Mouse (Mus musculus): ENCODE measurements around the gene Gm10118. TPM values are rescaled to one million over a fixed set of nuclear protein-coding genes. Genes with fewer than 3 reads are reported as not detected.

The Gm10118 gene
- polyA plus RNA-seq, 1 experiment: not detected

GRCm38 (mm10) chr10:63945534-63945933 lies 18.3 kb upstream of the Gm10118 start:
- TF ChIP-seq MYOD1 (IDR thresholded peaks at IDR 0.05; ENCODE audit: control insufficient read depth, insufficient read length, low read depth): no peak
- TF ChIP-seq CTCF (IDR thresholded peaks at IDR 0.05; ENCODE audit: control insufficient read depth, insufficient read depth, insufficient read length): no peak
- no peak for TF ChIP-seq USF1 (IDR thresholded peaks at IDR 0.05; ENCODE audit: low read depth)
- no peak for TF ChIP-seq FOSL1 (IDR thresholded peaks at IDR 0.05; ENCODE audit: insufficient read depth, low read length, poor library complexity, severe bottlenecking)
- TF ChIP-seq CEBPB (IDR thresholded peaks at IDR 0.05; ENCODE audit: low read depth): no peak
- TF ChIP-seq MAX (IDR thresholded peaks at IDR 0.05): no peak
- no peak for TF ChIP-seq MYOG (IDR thresholded peaks at IDR 0.05; ENCODE audit: control insufficient read depth, extremely low read depth, insufficient read length)

GRCm38 (mm10) chr10:63933946-63934345 lies 6.7 kb upstream of the Gm10118 start:
- Histone ChIP-seq H3K36me3 (ENCODE audit: control insufficient read depth, insufficient read depth) (no peaks in the 10 kb centered on the region), H3K79me3 (ENCODE audit: low read depth) (no peaks in the 10 kb centered on the region), H3K27me3 (ENCODE audit: control insufficient read depth, insufficient read depth, insufficient read length) (no peaks in the 10 kb centered on the region), H3K79me2 (ENCODE audit: control insufficient read depth, insufficient read depth) (no peaks in the 10 kb centered on the region), H3K4me3 (ENCODE audit: insufficient read depth, poor library complexity, severe bottlenecking) (no peak overlapping the region), H3ac (ENCODE audit: control insufficient read depth, insufficient read length, low read depth) (no peak overlapping the region)
- TF ChIP-seq USF1 (IDR thresholded peaks at IDR 0.05; ENCODE audit: low read depth) (no peak), MYOG (IDR thresholded peaks at IDR 0.05; ENCODE audit: control insufficient read depth, extremely low read depth, insufficient read length) (no peak), MAX (IDR thresholded peaks at IDR 0.05) (no peak), CTCF (IDR thresholded peaks at IDR 0.05; ENCODE audit: control insufficient read depth, insufficient read depth, insufficient read length) (no peak), FOSL1 (IDR thresholded peaks at IDR 0.05; ENCODE audit: insufficient read depth, low read length, poor library complexity, severe bottlenecking) (no peak), CEBPB (IDR thresholded peaks at IDR 0.05; ENCODE audit: low read depth) (no peak), MYOD1 (IDR thresholded peaks at IDR 0.05; ENCODE audit: control insufficient read depth, insufficient read length, low read depth) (no peak)

More at GRCm38 (mm10) chr10:63945534-63945933, 18.3 kb upstream of the Gm10118 start:
- H3K79me2 ChIP-seq (ENCODE audit: control insufficient read depth, insufficient read depth): no peaks in the 10 kb centered on the region
- no peaks in the 10 kb centered on the region for H3K36me3 ChIP-seq (ENCODE audit: control insufficient read depth, insufficient read depth)
- H3K79me3 ChIP-seq (ENCODE audit: low read depth): no peaks in the 10 kb centered on the region
- H3K27me3 ChIP-seq (ENCODE audit: control insufficient read depth, insufficient read depth, insufficient read length): no peaks in the 10 kb centered on the region
- H3ac ChIP-seq (ENCODE audit: control insufficient read depth, insufficient read length, low read depth): no peak overlapping the region
- H3K4me3 ChIP-seq (ENCODE audit: insufficient read depth, poor library complexity, severe bottlenecking): no peak overlapping the region

GRCm38 (mm10) chr10:63908878-63909277 lies 18.4 kb downstream of the Gm10118 start:
- no peaks in the 10 kb centered on the region for H3K27me3 ChIP-seq (ENCODE audit: control insufficient read depth, insufficient read depth, insufficient read length)
- no peaks in the 10 kb centered on the region for H3K79me2 ChIP-seq (ENCODE audit: control insufficient read depth, insufficient read depth)
- no peak overlapping the region for H3ac ChIP-seq (ENCODE audit: control insufficient read depth, insufficient read length, low read depth)
- TF ChIP-seq USF1 (IDR thresholded peaks at IDR 0.05; ENCODE audit: low read depth) (no peak), MYOD1 (IDR thresholded peaks at IDR 0.05; ENCODE audit: control insufficient read depth, insufficient read length, low read depth) (no peak), CTCF (IDR thresholded peaks at IDR 0.05; ENCODE audit: control insufficient read depth, insufficient read depth, insufficient read length) (no peak), CEBPB (IDR thresholded peaks at IDR 0.05; ENCODE audit: low read depth) (no peak), MYOG (IDR thresholded peaks at IDR 0.05; ENCODE audit: control insufficient read depth, extremely low read depth, insufficient read length) (no peak), MAX (IDR thresholded peaks at IDR 0.05) (no peak), FOSL1 (IDR thresholded peaks at IDR 0.05; ENCODE audit: insufficient read depth, low read length, poor library complexity, severe bottlenecking) (no peak)
- H3K4me3 ChIP-seq (ENCODE audit: insufficient read depth, poor library complexity, severe bottlenecking): no peak overlapping the region
- H3K79me3 ChIP-seq (ENCODE audit: low read depth): no peaks in the 10 kb centered on the region
- H3K36me3 ChIP-seq (ENCODE audit: control insufficient read depth, insufficient read depth): no peaks in the 10 kb centered on the region

GRCm38 (mm10) chr10:63899891-63900290 lies 27.3 kb downstream of the Gm10118 start:
- H3K36me3 ChIP-seq (ENCODE audit: control insufficient read depth, insufficient read depth): no peaks in the 10 kb centered on the region
- no peak for TF ChIP-seq MYOD1 (IDR thresholded peaks at IDR 0.05; ENCODE audit: control insufficient read depth, insufficient read length, low read depth)
- no peak for TF ChIP-seq MAX (IDR thresholded peaks at IDR 0.05)
- TF ChIP-seq CTCF (IDR thresholded peaks at IDR 0.05; ENCODE audit: control insufficient read depth, insufficient read depth, insufficient read length): no peak
- no peak for TF ChIP-seq USF1 (IDR thresholded peaks at IDR 0.05; ENCODE audit: low read depth)
- no peak for TF ChIP-seq FOSL1 (IDR thresholded peaks at IDR 0.05; ENCODE audit: insufficient read depth, low read length, poor library complexity, severe bottlenecking)
- TF ChIP-seq CEBPB (IDR thresholded peaks at IDR 0.05; ENCODE audit: low read depth): no peak
- TF ChIP-seq MYOG (IDR thresholded peaks at IDR 0.05; ENCODE audit: control insufficient read depth, extremely low read depth, insufficient read length): no peak
- H3K4me3 ChIP-seq (ENCODE audit: insufficient read depth, poor library complexity, severe bottlenecking): no peak overlapping the region
- H3K79me3 ChIP-seq (ENCODE audit: low read depth): no peaks in the 10 kb centered on the region
- H3K27me3 ChIP-seq (ENCODE audit: control insufficient read depth, insufficient read depth, insufficient read length): no peaks in the 10 kb centered on the region
- no peaks in the 10 kb centered on the region for H3K79me2 ChIP-seq (ENCODE audit: control insufficient read depth, insufficient read depth)
- H3ac ChIP-seq (ENCODE audit: control insufficient read depth, insufficient read length, low read depth): no peak overlapping the region

- no peaks in the 10 kb centered on the region for H3K79me2 ChIP-seq (ENCODE audit: control insufficient read depth, insufficient read depth)
- H3K79me3 ChIP-seq (ENCODE audit: low read depth): no peaks in the 10 kb centered on the region
- H3ac ChIP-seq (ENCODE audit: control insufficient read depth, insufficient read length, low read depth): no peak overlapping the region
- no peaks in the 10 kb centered on the region for H3K27me3 ChIP-seq (ENCODE audit: control insufficient read depth, insufficient read depth, insufficient read length)
- TF ChIP-seq MYOD1 (IDR thresholded peaks at IDR 0.05; ENCODE audit: control insufficient read depth, insufficient read length, low read depth) (no peak), MAX (IDR thresholded peaks at IDR 0.05) (no peak), CTCF (IDR thresholded peaks at IDR 0.05; ENCODE audit: control insufficient read depth, insufficient read depth, insufficient read length) (no peak), MYOG (IDR thresholded peaks at IDR 0.05; ENCODE audit: control insufficient read depth, extremely low read depth, insufficient read length) (no peak), FOSL1 (IDR thresholded peaks at IDR 0.05; ENCODE audit: insufficient read depth, low read length, poor library complexity, severe bottlenecking) (no peak), CEBPB (IDR thresholded peaks at IDR 0.05; ENCODE audit: low read depth) (no peak), USF1 (IDR thresholded peaks at IDR 0.05; ENCODE audit: low read depth) (no peak)
- H3K4me3 ChIP-seq (ENCODE audit: insufficient read depth, poor library complexity, severe bottlenecking): no peak overlapping the region
- no peaks in the 10 kb centered on the region for H3K36me3 ChIP-seq (ENCODE audit: control insufficient read depth, insufficient read depth)
Observed at GRCm38 (mm10) chr10:63894612-63895011, 32.6 kb downstream of the Gm10118 start.
